Mouse (Mus musculus): ENCODE measurements at regions not wholly inside any gene's neighbourhood (a gene's known extent, or its start where the extent isn't known, plus 50 kb on each side); places are given as distances from the start of the nearest gene placed in this dataset.

- no peak for TF ChIP-seq CTCF (IDR thresholded peaks at IDR 0.05; ENCODE audit: low read depth, low read length)
- TF ChIP-seq POLR2A (IDR thresholded peaks at IDR 0.05; ENCODE audit: extremely low read depth, insufficient read depth, low read length) = no peak
Measured at GRCm38 (mm10) chr13:45164001-45164778, 85.7 kb downstream of the Gm9817 start.

All from liver, adult 2 months (tissue).